Mouse (Mus musculus) gastrocnemius, adult 2 months (tissue): Measurements from ENCODE around the gene Tmem211. TPM values are rescaled to one million over a fixed set of nuclear protein-coding genes. Genes with fewer than 3 reads are reported as not detected.

ENCODE experiments used
- DNase-seq: peaks from one replicate; pipeline ENCODE4 v3.0.0; 2022
- H3K27ac ChIP-seq: fragments of 200-600 bp; 2 replicates; pipeline ENCODE4 v1.8.1; 2022; ENCODE audit warnings: mild to moderate bottlenecking
- H3K4me3 ChIP-seq: fragments of 200-600 bp; 2 replicates; pipeline ENCODE4 v1.8.1; 2022; ENCODE audit warnings: mild to moderate bottlenecking, moderate library complexity
- CTCF ChIP-seq: fragments of 200-600 bp; IDR thresholded peaks from 2 replicates; pipeline ENCODE4 v1.8.1; 2022; ENCODE audit warnings: antibody characterized with exemption, mild to moderate bottlenecking, moderate library complexity
- intact Hi-C: fragments of 180-260 bp; cut with DNase I; formaldehyde crosslinking; loops from one replicate; pipeline ENCODE4 v1.15.1; 2025
- total RNA-seq, 2 experiments: library from RNA; stranded (reverse); gene quantifications; 2 replicates each; pipeline ENCODE4 v1.2.3; 2021

Gene Tmem211
- total RNA-seq, 2 experiments from 2014 or later = not detected

DNA sequence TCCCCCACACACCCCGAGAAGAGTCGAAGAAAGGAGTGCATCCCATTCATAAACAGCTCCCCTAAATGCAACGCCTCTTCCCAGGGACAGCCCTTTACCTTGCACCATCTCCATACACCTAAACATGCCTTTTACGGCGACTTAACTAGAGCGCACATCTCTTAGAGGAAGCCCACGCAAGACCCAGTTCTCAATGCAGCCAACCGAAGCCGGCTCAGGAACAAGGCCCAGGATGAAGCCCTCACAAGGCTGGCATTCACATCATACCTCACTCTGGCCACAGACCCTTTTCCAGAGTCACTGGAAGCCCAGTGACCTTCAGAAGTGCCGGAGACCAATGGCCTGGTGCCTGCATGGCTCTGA is 27.0 kb upstream of the Tmem211 start:
- TF ChIP-seq CTCF = no peak
- H3K27ac ChIP-seq = peak overlapping the region; percentile 85
- intact Hi-C loops = no loop called here
- H3K4me3 ChIP-seq = no peak overlapping the region; the same call in 1 of the 2 replicates
- DNase-seq = no peak

DNA sequence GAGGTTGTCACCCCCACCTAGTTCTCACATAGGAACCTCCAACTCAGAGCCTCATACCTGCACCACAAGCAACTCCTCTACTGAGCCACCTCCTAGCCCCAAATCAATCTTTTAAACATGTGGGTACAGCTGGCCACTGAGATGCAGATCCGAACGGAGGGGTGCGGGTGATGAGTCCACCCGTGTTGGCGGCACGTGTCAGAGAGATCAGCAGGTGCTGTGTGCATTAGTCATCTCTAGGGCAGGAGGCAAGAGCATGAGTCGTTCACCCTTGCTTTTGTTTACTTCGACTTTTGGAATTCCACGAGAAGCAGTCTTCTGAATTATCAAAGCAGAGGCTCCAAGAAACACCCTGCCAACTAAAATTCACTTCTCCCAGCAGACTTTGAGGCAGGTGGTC is 22.5 kb upstream of the Tmem211 start:
- intact Hi-C loops = no loop called here
- TF ChIP-seq CTCF = no peak
- DNase-seq = no peak
- Histone ChIP-seq H3K27ac (peak overlapping the region; percentile 93), H3K4me3 (no peak overlapping the region)

- no peak for TF ChIP-seq CTCF
- Histone ChIP-seq H3K27ac (peak overlapping the region; percentile 93), H3K4me3 (no peak overlapping the region)
- DNase-seq = peak; percentile 17
- intact Hi-C loops = no loop called here
Observed at GRCm38 (mm10) chr5:113206670-113207352, 19.9 kb upstream of the Tmem211 start.

- intact Hi-C loops = no loop called here
- H3K27ac ChIP-seq = peak overlapping the region; percentile 93
- TF ChIP-seq CTCF = no peak
- H3K4me3 ChIP-seq = no peak overlapping the region
- DNase-seq = peak; percentile 76
Observed at GRCm38 (mm10) chr5:113208048-113208447, 18.7 kb upstream of the Tmem211 start.

GRCm38 (mm10) chr5:113208622-113209400 is 17.9 kb upstream of the Tmem211 start:
- TF ChIP-seq CTCF = no peak
- intact Hi-C loops = no loop called here
- Histone ChIP-seq H3K4me3 (peak overlapping the region; percentile 48), H3K27ac (peak overlapping the region; percentile 93)
- peak; percentile 88 for DNase-seq

DNA sequence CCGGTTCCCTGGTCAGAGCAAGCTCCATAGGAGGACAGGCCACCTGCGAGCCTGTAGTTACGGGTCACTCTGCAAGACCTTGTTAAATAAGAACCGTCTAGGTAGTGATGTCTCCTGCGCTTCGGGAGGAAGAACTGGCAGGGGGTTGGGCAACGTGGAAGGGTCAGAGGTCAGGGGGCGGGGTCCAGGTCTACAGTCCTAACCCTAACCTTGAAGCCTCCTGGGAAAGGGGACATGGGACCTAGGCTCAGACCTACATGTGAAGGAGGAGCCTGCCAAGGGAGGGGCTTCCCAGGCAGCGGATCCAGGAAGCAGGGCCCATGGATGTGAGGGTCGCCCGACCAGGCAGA is 17.3 kb upstream of the Tmem211 start:
- no peak for DNase-seq
- H3K4me3 ChIP-seq = peak overlapping the region; percentile 48
- no peak for TF ChIP-seq CTCF
- intact Hi-C loops = no loop called here
- H3K27ac ChIP-seq = peak overlapping the region; percentile 93

GRCm38 (mm10) chr5:113209898-113210297 is 16.8 kb upstream of the Tmem211 start:
- no peak for TF ChIP-seq CTCF
- peak overlapping the region; percentile 48 for H3K4me3 ChIP-seq
- H3K27ac ChIP-seq = peak overlapping the region; percentile 93
- no peak for DNase-seq
- intact Hi-C loops = no loop called here

- Histone ChIP-seq H3K4me3 (peak overlapping the region; percentile 48; the same call in 1 of the 2 replicates), H3K27ac (peak overlapping the region; percentile 93)
- TF ChIP-seq CTCF = no peak
- intact Hi-C loops = no loop called here
- DNase-seq = no peak
Observed at GRCm38 (mm10) chr5:113210314-113210713, 16.4 kb upstream of the Tmem211 start.

DNA sequence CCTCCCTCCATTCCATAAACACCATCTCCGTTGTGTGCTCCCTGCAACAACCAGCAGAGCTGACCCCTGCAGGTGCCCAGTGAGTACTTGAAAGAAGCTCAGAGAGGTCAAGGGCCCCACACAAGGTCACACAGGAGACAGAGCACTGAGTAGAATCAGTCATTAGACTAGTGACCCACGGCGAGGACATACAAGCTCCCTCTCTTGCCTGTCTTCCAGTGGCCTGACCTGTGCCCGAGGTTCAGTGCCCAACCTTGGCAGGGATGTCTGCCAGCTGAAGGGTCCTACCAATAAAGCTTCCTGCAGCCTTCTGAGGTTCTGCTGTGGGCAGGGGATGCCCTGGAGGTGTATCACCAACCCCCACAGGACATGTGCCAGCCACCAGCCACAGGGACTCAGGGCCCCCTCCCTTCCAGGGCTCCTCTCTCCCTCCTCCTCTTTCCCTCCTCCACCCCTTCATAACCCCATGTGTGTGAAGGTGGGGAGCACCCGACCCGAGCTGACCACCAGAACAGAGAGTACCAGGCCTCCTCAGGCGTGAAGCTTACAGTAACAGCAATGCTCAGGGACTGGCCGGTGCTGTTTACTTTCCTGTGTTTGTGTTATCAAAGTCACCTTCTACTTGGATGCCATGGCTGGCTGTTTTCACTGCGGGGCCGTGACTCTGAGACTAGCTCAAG is 14.4 kb upstream of the Tmem211 start:
- DNase-seq = no peak
- Histone ChIP-seq H3K4me3 (no peak overlapping the region), H3K27ac (peak overlapping the region; percentile 93)
- intact Hi-C loops = no loop called here
- no peak for TF ChIP-seq CTCF

DNA sequence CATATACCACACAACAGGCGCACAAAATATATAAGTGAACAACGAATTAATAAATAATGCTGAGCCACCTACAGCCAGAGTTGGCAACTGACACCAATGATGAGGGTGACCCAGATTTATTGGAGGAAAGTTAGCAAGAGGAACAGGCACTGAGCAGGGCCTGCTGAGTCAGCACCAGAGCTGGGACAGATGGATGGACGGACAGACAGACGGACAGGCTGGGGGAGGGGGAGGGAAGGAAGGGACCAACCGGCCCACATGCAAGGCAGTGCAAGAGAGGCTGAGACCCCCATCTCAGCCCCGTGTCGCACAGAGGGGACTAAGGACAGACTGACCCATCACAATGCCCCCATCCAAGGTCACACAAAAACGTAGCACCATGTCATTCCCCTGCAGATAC is 12.7 kb upstream of the Tmem211 start:
- Histone ChIP-seq H3K27ac (peak overlapping the region; percentile 73), H3K4me3 (peak overlapping the region; percentile 39)
- no peak for TF ChIP-seq CTCF
- intact Hi-C loops = no loop called here
- DNase-seq = no peak

DNA sequence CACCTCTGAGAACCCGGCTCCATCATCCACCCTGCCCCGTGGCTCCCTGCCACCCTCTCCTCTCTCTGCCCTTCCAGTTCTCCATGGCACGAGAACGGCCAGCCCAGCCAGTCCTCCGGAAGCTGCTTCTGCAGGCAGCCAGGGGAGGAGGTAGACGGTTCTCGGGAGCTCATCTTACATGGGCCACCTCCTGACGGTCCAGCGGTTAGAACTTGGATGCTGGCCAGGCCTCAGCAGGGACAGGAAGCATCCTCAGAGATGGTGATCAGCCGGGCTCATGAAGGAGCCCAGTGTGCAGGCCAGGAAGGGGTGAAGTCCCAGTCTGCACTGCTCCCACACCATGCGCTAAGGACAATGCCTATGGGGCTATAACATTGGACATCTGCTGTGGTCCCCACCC is 12.3 kb upstream of the Tmem211 start:
- H3K27ac ChIP-seq = peak overlapping the region; percentile 73
- intact Hi-C loops = no loop called here
- peak; percentile 63 for DNase-seq
- TF ChIP-seq CTCF = no peak
- peak overlapping the region; percentile 39 for H3K4me3 ChIP-seq

DNA sequence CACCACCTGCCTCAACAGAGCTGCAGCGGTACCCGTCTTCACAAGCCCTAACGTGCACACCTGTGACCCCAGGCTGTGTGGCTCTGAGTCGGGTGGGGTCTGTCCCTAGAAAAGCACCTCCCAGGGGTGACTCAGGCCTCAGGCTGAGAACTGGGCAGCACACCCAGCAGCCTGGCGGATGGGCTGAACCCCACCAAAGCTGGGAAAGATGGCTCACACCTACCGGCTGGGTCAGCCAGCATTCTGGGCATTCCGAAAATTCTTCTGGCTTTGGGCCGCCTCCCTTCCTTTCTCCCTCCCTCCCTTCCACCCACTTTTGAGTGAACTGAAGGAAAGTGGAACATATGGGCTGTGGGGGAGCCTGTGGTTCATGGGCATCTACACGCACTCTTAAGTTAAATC is 11.1 kb upstream of the Tmem211 start:
- DNase-seq = peak; percentile 59
- no peak for TF ChIP-seq CTCF
- peak overlapping the region; percentile 73 for H3K27ac ChIP-seq
- H3K4me3 ChIP-seq = no peak overlapping the region
- intact Hi-C loops = no loop called here

- H3K27ac ChIP-seq = peak overlapping the region; percentile 73
- intact Hi-C loops = no loop called here
- TF ChIP-seq CTCF = no peak
- H3K4me3 ChIP-seq = peak overlapping the region; percentile 29
- peak; percentile 54 for DNase-seq
Observed at GRCm38 (mm10) chr5:113216328-113216960, 10.3 kb upstream of the Tmem211 start.
